12 mouse cellular contexts compared by ENCODE assay signal in genomic region chr8:120860423-120861126, GRCm38 (mm10).
A peak's percentile ranks its signal among the peaks of the same experiment; 100 is the strongest.
DNase-seq lines count a peak whose midpoint lies in the region; ATAC-seq lines count a peak whose summit lies in the region.
"Had no signal": no experiment of that assay in that cellular context is flagged by ENCODE, and none has a peak within 500 bp of the region (broad histone marks: within the 10 kb centered on the region; RNA-seq: fewer than 3 reads in every experiment).

No protein-coding gene starts in this region.

- H3K27me3 ChIP-seq in heart, embryonic 13.5 days (replicated peaks) = peaks cover 87% of the 10 kb centered on the region
- no peaks in the 10 kb centered on the region for H3K27me3 ChIP-seq in lung, embryonic 16.5 days (ENCODE audit: control insufficient read depth, insufficient read depth, low read depth, low read length)
- H3K27me3 ChIP-seq in limb, embryonic 11.5 days (ENCODE audit: control insufficient read depth, insufficient read depth, low read length) = 0 out of 2 replicates have a peak, but pooled peaks cover 2% of the 10 kb centered on the region
- H3K27me3 ChIP-seq in stomach, embryonic 15.5 days (replicated peaks) = no peaks in the 10 kb centered on the region
- H3K27me3 ChIP-seq: hindbrain, embryonic 15.5 days had no signal

- WGBS in heart, embryonic 13.5 days = 25% methylated on average over 24 of the region's 24 CpGs
- 25% methylated on average over 24 of the region's 24 CpGs for WGBS in lung, embryonic 16.5 days
- WGBS in limb, embryonic 11.5 days = 46% methylated on average over 24 of the region's 24 CpGs
- WGBS in stomach, embryonic 15.5 days = 25% methylated on average over 24 of the region's 24 CpGs

- no peak for ATAC-seq in heart, embryonic 13.5 days (ENCODE audit: extremely low read depth, insufficient number of reproducible peaks, low FRiP score, low TSS enrichment)
- peak; percentile 91 for ATAC-seq in lung, embryonic 16.5 days (ENCODE audit: low read depth)
- ATAC-seq in limb, embryonic 11.5 days (ENCODE audit: insufficient number of reproducible peaks, low FRiP score, low TSS enrichment, low read depth) = no peak
- peak; percentile 79 for ATAC-seq in stomach, embryonic 15.5 days (ENCODE audit: insufficient read depth, low FRiP score, low read depth)
- no peak for ATAC-seq in megakaryocyte, adult 5-6 weeks (ENCODE audit: poor library complexity, severe bottlenecking)

- no peak overlapping the region for H3K27ac ChIP-seq in heart, embryonic 13.5 days (replicated peaks)
- H3K27ac ChIP-seq in lung, embryonic 16.5 days (ENCODE audit: low read length) = peak overlapping the region; percentile 94
- H3K27ac ChIP-seq in limb, embryonic 11.5 days (replicated peaks; ENCODE audit: low read depth, low read length) = no peak overlapping the region
- peak overlapping the region; percentile 93 for H3K27ac ChIP-seq in stomach, embryonic 15.5 days
- H3K27ac ChIP-seq: hindbrain, embryonic 15.5 days had no signal

- peak overlapping the region; percentile 38 for H3K4me2 ChIP-seq in heart, embryonic 13.5 days
- peak overlapping the region; percentile 34; the same call in 1 of the 2 replicates for H3K4me2 ChIP-seq in lung, embryonic 16.5 days (ENCODE audit: low read depth, low read length)
- no peak overlapping the region; the same call in 1 of the 2 replicates for H3K4me2 ChIP-seq in limb, embryonic 11.5 days (ENCODE audit: low read depth, severe bottlenecking)
- H3K4me2 ChIP-seq in stomach, embryonic 15.5 days = peak overlapping the region; percentile 32; the same call in 1 of the 2 replicates
- H3K4me2 ChIP-seq: hindbrain, embryonic 15.5 days had no signal

- H3K9me3 ChIP-seq in heart, embryonic 13.5 days = no peaks in the 10 kb centered on the region
- no peaks in the 10 kb centered on the region for H3K9me3 ChIP-seq in lung, embryonic 16.5 days (ENCODE audit: control insufficient read depth, low read length)
- H3K9me3 ChIP-seq in limb, embryonic 11.5 days (ENCODE audit: control insufficient read depth, low read length) = no peaks in the 10 kb centered on the region
- no peaks in the 10 kb centered on the region for H3K9me3 ChIP-seq in stomach, embryonic 15.5 days
- H3K9me3 ChIP-seq: hindbrain, embryonic 15.5 days had no signal

- H3K36me3 ChIP-seq in heart, embryonic 13.5 days = no peaks in the 10 kb centered on the region
- H3K36me3 ChIP-seq in lung, embryonic 16.5 days (ENCODE audit: control insufficient read depth, insufficient read depth, low read length) = no peaks in the 10 kb centered on the region
- H3K36me3 ChIP-seq in limb, embryonic 11.5 days (ENCODE audit: control insufficient read depth, insufficient read depth, low read length) = no peaks in the 10 kb centered on the region
- no peaks in the 10 kb centered on the region for H3K36me3 ChIP-seq in stomach, embryonic 15.5 days
- H3K36me3 ChIP-seq: hindbrain, embryonic 15.5 days had no signal

- H3K4me3 ChIP-seq in heart, embryonic 13.5 days = no peak overlapping the region
- no peak overlapping the region for H3K4me3 ChIP-seq in lung, embryonic 16.5 days (ENCODE audit: low read length)
- H3K4me3 ChIP-seq in limb, embryonic 11.5 days (ENCODE audit: low read depth, low read length) = no peak overlapping the region
- H3K4me3 ChIP-seq in stomach, embryonic 15.5 days (replicated peaks) = no peak overlapping the region; the same call in 1 of the 2 replicates
- H3K4me3 ChIP-seq: hindbrain, embryonic 15.5 days had no signal

- H3K4me1 ChIP-seq in heart, embryonic 13.5 days = peaks cover 23% of the 10 kb centered on the region
- peaks cover 25% of the 10 kb centered on the region for H3K4me1 ChIP-seq in lung, embryonic 16.5 days (replicated peaks; ENCODE audit: control insufficient read depth, insufficient read depth, low read length)
- H3K4me1 ChIP-seq in limb, embryonic 11.5 days (ENCODE audit: control insufficient read depth, insufficient read depth, low read length) = peaks cover 9% of the 10 kb centered on the region
- peaks cover 21% of the 10 kb centered on the region for H3K4me1 ChIP-seq in stomach, embryonic 15.5 days
- H3K4me1 ChIP-seq: hindbrain, embryonic 15.5 days had no signal

- no peak for DNase-seq in heart, adult 11 months
- DNase-seq in lung, postnatal 14 days = no peak
- DNase-seq in limb, embryonic 11.5 days (ENCODE audit: low spot score) = peak; percentile 37
- DNase-seq in frontal cortex, postnatal 25 days (ENCODE audit: low spot score in 2 of 2) = no peak
- DNase-seq: adrenal gland, adult 8-10 months; B cell, adult 2 months; cerebellum, adult 11 months had no signal

- H3K9ac ChIP-seq in heart, embryonic 13.5 days = peak overlapping the region; percentile 59
- H3K9ac ChIP-seq in lung, embryonic 16.5 days (ENCODE audit: low read length) = peak overlapping the region; percentile 22; the same call in 1 of the 2 replicates
- no peak overlapping the region for H3K9ac ChIP-seq in limb, embryonic 11.5 days (ENCODE audit: low read length)
- no peak overlapping the region for H3K9ac ChIP-seq in stomach, embryonic 15.5 days
- H3K9ac ChIP-seq: hindbrain, embryonic 15.5 days had no signal

Comparison
In these comparisons a context has a peak if more than half of its experiments do, and no peak if none do; other contexts are left out.
1. ATAC-seq: peak in lung, embryonic 16.5 days (single experiment) and stomach, embryonic 15.5 days (single experiment); none in heart, embryonic 13.5 days (single experiment), limb, embryonic 11.5 days (single experiment) and megakaryocyte, adult 5-6 weeks (single experiment).
2. H3K27ac ChIP-seq: peak in lung, embryonic 16.5 days (single experiment) and stomach, embryonic 15.5 days (single experiment); none in heart, embryonic 13.5 days (single experiment) and limb, embryonic 11.5 days (single experiment).
3. H3K9ac ChIP-seq: peak in heart, embryonic 13.5 days (single experiment) and lung, embryonic 16.5 days (single experiment); none in limb, embryonic 11.5 days (single experiment) and stomach, embryonic 15.5 days (single experiment).